Mouse (Mus musculus): ENCODE results near the gene Olfr1308.

The Olfr1308 gene

GRCm38 (mm10) chr2:111964844-111965243 is at the start of gene Olfr1308:
Olfr1308 (minus strand) TSS chr2:111964944.
- no peak for DNase-seq (ENCODE audit: low read depth, low spot score)

GRCm38 (mm10) chr2:112012608-112013007 is 47.9 kb upstream of the Olfr1308 start, which contains the start of gene Olfr1310:
Olfr1310 (minus strand) TSS chr2:112012708.
- no peak for DNase-seq (ENCODE audit: low read depth, low spot score)

- DNase-seq (ENCODE audit: low read depth, low spot score): no peak
These were observed 25.4 kb upstream of the Olfr1308 start, which contains the start of gene Olfr1309 for GRCm38 (mm10) chr2:111990181-111990580. Olfr1309 (minus strand) TSS chr2:111990281.

- DNase-seq (ENCODE audit: low read depth, low spot score): no peak
These were observed 15.4 kb downstream of the Olfr1308 start, which contains the start of gene Olfr1307 for GRCm38 (mm10) chr2:111949340-111949739. Olfr1307 (minus strand) TSS chr2:111949440.

- DNase-seq (ENCODE audit: low read depth, low spot score): no peak
These were observed 48.6 kb downstream of the Olfr1308 start, which contains the start of gene Olfr1306 for GRCm38 (mm10) chr2:111916171-111916570. Olfr1306 (minus strand) TSS chr2:111916271.

Measured in skeletal muscle tissue, adult 2 months (tissue).